Mouse (Mus musculus) heart, postnatal 0 days (tissue): ENCODE results near the gene Elavl4.

ENCODE experiments used
- CTCF ChIP-seq: IDR thresholded peaks from 2 replicates; pipeline ENCODE4 v1.5.1; 2016; ENCODE audit warnings: antibody characterized with exemption, control low read depth, low read depth
- EP300 ChIP-seq: IDR thresholded peaks from 2 replicates; pipeline ENCODE4 v1.6.1; 2016; ENCODE audit warnings: antibody characterized with exemption, low read depth

DNA sequence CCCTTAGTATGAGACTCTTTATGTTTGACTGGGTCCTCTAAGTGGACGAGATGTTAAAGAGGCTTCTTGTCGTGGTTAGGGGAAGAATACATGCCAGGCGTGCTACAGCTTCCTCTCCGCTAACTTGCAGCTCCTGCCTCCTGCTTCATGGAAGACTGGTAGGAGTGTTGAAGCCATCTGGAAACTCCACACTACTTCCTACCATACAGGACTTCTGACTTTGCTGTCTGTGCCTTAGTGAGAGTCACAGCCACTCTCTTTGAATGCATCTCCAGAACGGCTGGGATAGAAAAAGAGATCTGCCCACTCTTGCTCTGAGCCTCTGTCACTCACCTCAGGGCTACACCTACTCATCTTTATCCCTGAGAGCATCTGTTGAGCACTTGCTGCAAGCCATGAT lies 132.9 kb downstream of the Elavl4 start:
- TF ChIP-seq CTCF (no peak), EP300 (no peak)
